In genomic region chr5:139387329-139388194, GRCm38 (mm10) we compare ENCODE assay signal across 7 mouse cellular contexts. TPM values are rescaled to one million over a fixed set of nuclear protein-coding genes. Genes with fewer than 3 reads are reported as not detected.
DNase-seq lines count a peak whose midpoint lies in the region; ATAC-seq and TF ChIP-seq lines count a peak whose summit lies in the region.

No protein-coding gene starts in this region.

- peak overlapping the region; percentile 92 for H3K27ac ChIP-seq in layer of hippocampus, adult 2 months
- peak overlapping the region; percentile 62 for H3K27ac ChIP-seq in embryonic facial prominence, embryonic 13.5 days
- H3K27ac ChIP-seq in hindbrain, postnatal 0 days: peak overlapping the region; percentile 82
- H3K27ac ChIP-seq in lung, embryonic 16.5 days (ENCODE audit: low read length): peak overlapping the region; percentile 79

- H3K4me2 ChIP-seq in embryonic facial prominence, embryonic 13.5 days: no peak overlapping the region
- no peak overlapping the region for H3K4me2 ChIP-seq in hindbrain, postnatal 0 days (ENCODE audit: low read depth, low read length)
- no peak overlapping the region for H3K4me2 ChIP-seq in lung, embryonic 16.5 days (ENCODE audit: low read depth, low read length)

- no peak for TF ChIP-seq CTCF in layer of hippocampus, adult 2 months (conservative IDR thresholded peaks at IDR 0.05)
- no peak for TF ChIP-seq CTCF in hindbrain, postnatal 0 days (IDR thresholded peaks at IDR 0.05; ENCODE audit: low read depth)

- no peak for DNase-seq in layer of hippocampus, adult 2 months (ENCODE audit: low spot score in 2 of 2)
- DNase-seq in layer of hippocampus, adult 11-12 months (ENCODE audit: low spot score): no peak
- DNase-seq in hindbrain, postnatal 0 days (ENCODE audit: low spot score): peak; percentile 71
- no peak for DNase-seq in adrenal gland, postnatal 25 days

- H3K27me3 ChIP-seq in embryonic facial prominence, embryonic 13.5 days: no peaks in the 10 kb centered on the region
- H3K27me3 ChIP-seq in hindbrain, postnatal 0 days (ENCODE audit: insufficient read depth, low read length): no peaks in the 10 kb centered on the region
- H3K27me3 ChIP-seq in lung, embryonic 16.5 days (ENCODE audit: control insufficient read depth, insufficient read depth, low read depth, low read length): no peaks in the 10 kb centered on the region

- no peak overlapping the region for H3K4me3 ChIP-seq in layer of hippocampus, adult 2 months
- no peak overlapping the region for H3K4me3 ChIP-seq in embryonic facial prominence, embryonic 13.5 days
- H3K4me3 ChIP-seq in hindbrain, postnatal 0 days (ENCODE audit: low read length): no peak overlapping the region
- no peak overlapping the region for H3K4me3 ChIP-seq in lung, embryonic 16.5 days (ENCODE audit: low read length)

- WGBS in embryonic facial prominence, embryonic 13.5 days: 83% methylated on average over 10 of the region's 10 CpGs
- 71% methylated on average over 10 of the region's 10 CpGs for WGBS in hindbrain, postnatal 0 days
- 76% methylated on average over 10 of the region's 10 CpGs for WGBS in lung, embryonic 16.5 days

- H3K9me3 ChIP-seq in embryonic facial prominence, embryonic 13.5 days: no peaks in the 10 kb centered on the region
- no peaks in the 10 kb centered on the region for H3K9me3 ChIP-seq in hindbrain, postnatal 0 days (ENCODE audit: low read length)
- H3K9me3 ChIP-seq in lung, embryonic 16.5 days (ENCODE audit: control insufficient read depth, low read length): no peaks in the 10 kb centered on the region

- H3K36me3 ChIP-seq in embryonic facial prominence, embryonic 13.5 days: no peaks in the 10 kb centered on the region
- H3K36me3 ChIP-seq in hindbrain, postnatal 0 days (ENCODE audit: insufficient read depth, low read length): no peaks in the 10 kb centered on the region
- no peaks in the 10 kb centered on the region for H3K36me3 ChIP-seq in lung, embryonic 16.5 days (ENCODE audit: control insufficient read depth, insufficient read depth, low read length)

- H3K9ac ChIP-seq in embryonic facial prominence, embryonic 13.5 days: no peak overlapping the region
- no peak overlapping the region for H3K9ac ChIP-seq in hindbrain, postnatal 0 days (replicated peaks; ENCODE audit: low read length)
- no peak overlapping the region for H3K9ac ChIP-seq in lung, embryonic 16.5 days (ENCODE audit: low read length)

- ATAC-seq in embryonic facial prominence, embryonic 13.5 days (ENCODE audit: insufficient number of reproducible peaks, insufficient read depth, low FRiP score, low TSS enrichment, low read depth): no peak
- no peak; the same call in 1 of the 2 replicates for ATAC-seq in hindbrain, postnatal 0 days
- peak; percentile 13; the same call in 1 of the 2 replicates for ATAC-seq in lung, embryonic 16.5 days (ENCODE audit: low read depth)
- no peak for ATAC-seq in megakaryocyte-erythroid progenitor cell, adult 5-6 weeks (replicated peaks; ENCODE audit: low FRiP score, low TSS enrichment, poor library complexity, severe bottlenecking)

- peaks cover 38% of the 10 kb centered on the region for H3K4me1 ChIP-seq in embryonic facial prominence, embryonic 13.5 days
- peaks cover 32% of the 10 kb centered on the region for H3K4me1 ChIP-seq in hindbrain, postnatal 0 days (ENCODE audit: insufficient read depth, low read length)
- peaks cover 40% of the 10 kb centered on the region for H3K4me1 ChIP-seq in lung, embryonic 16.5 days (replicated peaks; ENCODE audit: control insufficient read depth, insufficient read depth, low read length)

RNA-seq across cellular contexts. Expression of gene Gpr146, which starts 10.1 kb away (rescaled TPM):
- 10 to 100 TPM; 11.5 to 12.8 TPM for total RNA-seq in layer of hippocampus, adult 2 months (2021)
- 1.7 and 2.5 TPM in 2 replicates for polyA plus RNA-seq in embryonic facial prominence, embryonic 13.5 days (2015; fragmentation: Nextera tagmentation; extraction: Ambion mirVana)
- total RNA-seq in hindbrain, postnatal 0 days (2014; rRNA removed): 8.1 and 10.1 TPM in 2 replicates
- polyA plus RNA-seq in hindbrain, postnatal 0 days (2015; fragmentation: Nextera tagmentation; extraction: Ambion mirVana): 3.7 and 4.4 TPM in 2 replicates
- polyA plus RNA-seq in lung, embryonic 16.5 days (2015; fragmentation: Nextera tagmentation; extraction: Ambion mirVana): 6.6 and 8.6 TPM in 2 replicates
- 7.5 and 7.9 TPM in 2 replicates for total RNA-seq in megakaryocyte-erythroid progenitor cell, adult 5-6 weeks (2014; fragmentation: Nextera tagmentation)
- 5.3 and 6.0 TPM in 2 replicates for total RNA-seq in megakaryocyte-erythroid progenitor cell, adult 5-6 weeks (2017)
- 13.1 and 16.0 TPM in 2 replicates for total RNA-seq in adrenal gland, postnatal 25 days (2021)

RNA-seq across cellular contexts. Expression of gene C130050O18Rik, which starts 17.5 kb away (rescaled TPM):
- under 1 TPM in 1 of 2 experiments, not detected in 1; 0.18 TPM for total RNA-seq in layer of hippocampus, adult 2 months (2021)
- polyA plus RNA-seq in embryonic facial prominence, embryonic 13.5 days (2015; fragmentation: Nextera tagmentation; extraction: Ambion mirVana): 3.1 and 3.5 TPM in 2 replicates
- 1.1 TPM in 1 of 2 replicates, not detected in the other for total RNA-seq in hindbrain, postnatal 0 days (2014; rRNA removed)
- polyA plus RNA-seq in hindbrain, postnatal 0 days (2015; fragmentation: Nextera tagmentation; extraction: Ambion mirVana): 0.34 TPM in 1 of 2 replicates, not detected in the other
- 1.3 and 1.7 TPM in 2 replicates for polyA plus RNA-seq in lung, embryonic 16.5 days (2015; fragmentation: Nextera tagmentation; extraction: Ambion mirVana)
- total RNA-seq in megakaryocyte-erythroid progenitor cell, adult 5-6 weeks (2014; fragmentation: Nextera tagmentation): 0.79 TPM in 1 of 2 replicates, not detected in the other
- 0.08 TPM in 1 of 2 replicates, not detected in the other for total RNA-seq in megakaryocyte-erythroid progenitor cell, adult 5-6 weeks (2017)
- 0.49 and 0.57 TPM in 2 replicates for total RNA-seq in adrenal gland, postnatal 25 days (2021)

RNA-seq across cellular contexts. Expression of gene Cyp2w1, which starts 35.1 kb away (rescaled TPM):
- total RNA-seq in layer of hippocampus, adult 2 months (2021): not detected
- 12.8 and 17.0 TPM in 2 replicates for polyA plus RNA-seq in embryonic facial prominence, embryonic 13.5 days (2015; fragmentation: Nextera tagmentation; extraction: Ambion mirVana)
- not detected in 2 replicates for total RNA-seq in hindbrain, postnatal 0 days (2014; rRNA removed)
- not detected in 2 replicates for polyA plus RNA-seq in hindbrain, postnatal 0 days (2015; fragmentation: Nextera tagmentation; extraction: Ambion mirVana)
- polyA plus RNA-seq in lung, embryonic 16.5 days (2015; fragmentation: Nextera tagmentation; extraction: Ambion mirVana): 0.18 and 0.33 TPM in 2 replicates
- not detected in 2 replicates for total RNA-seq in megakaryocyte-erythroid progenitor cell, adult 5-6 weeks (2014; fragmentation: Nextera tagmentation)
- not detected in 2 replicates for total RNA-seq in megakaryocyte-erythroid progenitor cell, adult 5-6 weeks (2017)
- total RNA-seq in adrenal gland, postnatal 25 days (2021): not detected in 2 replicates

RNA-seq across cellular contexts. Expression of gene Gper1, which starts 35.4 kb away (rescaled TPM):
- 1 to 10 TPM; 2.1 to 2.4 TPM for total RNA-seq in layer of hippocampus, adult 2 months (2021)
- 1.2 and 1.6 TPM in 2 replicates for polyA plus RNA-seq in embryonic facial prominence, embryonic 13.5 days (2015; fragmentation: Nextera tagmentation; extraction: Ambion mirVana)
- total RNA-seq in hindbrain, postnatal 0 days (2014; rRNA removed): 5.8 and 9.6 TPM in 2 replicates
- 5.6 and 6.2 TPM in 2 replicates for polyA plus RNA-seq in hindbrain, postnatal 0 days (2015; fragmentation: Nextera tagmentation; extraction: Ambion mirVana)
- 7.4 and 7.6 TPM in 2 replicates for polyA plus RNA-seq in lung, embryonic 16.5 days (2015; fragmentation: Nextera tagmentation; extraction: Ambion mirVana)
- not detected in 2 replicates for total RNA-seq in megakaryocyte-erythroid progenitor cell, adult 5-6 weeks (2014; fragmentation: Nextera tagmentation)
- total RNA-seq in megakaryocyte-erythroid progenitor cell, adult 5-6 weeks (2017): not detected in 2 replicates
- total RNA-seq in adrenal gland, postnatal 25 days (2021): 3.5 and 4.8 TPM in 2 replicates

RNA-seq across cellular contexts. Expression of gene Cox19, which starts 36.3 kb away (rescaled TPM):
- 10 to 100 TPM; 74.3 to 76.8 TPM for total RNA-seq in layer of hippocampus, adult 2 months (2021)
- polyA plus RNA-seq in embryonic facial prominence, embryonic 13.5 days (2015; fragmentation: Nextera tagmentation; extraction: Ambion mirVana): 88.4 and 108 TPM in 2 replicates
- total RNA-seq in hindbrain, postnatal 0 days (2014; rRNA removed): 93.7 and 106 TPM in 2 replicates
- polyA plus RNA-seq in hindbrain, postnatal 0 days (2015; fragmentation: Nextera tagmentation; extraction: Ambion mirVana): 86.3 and 91.0 TPM in 2 replicates
- 79.8 and 94.4 TPM in 2 replicates for polyA plus RNA-seq in lung, embryonic 16.5 days (2015; fragmentation: Nextera tagmentation; extraction: Ambion mirVana)
- total RNA-seq in megakaryocyte-erythroid progenitor cell, adult 5-6 weeks (2014; fragmentation: Nextera tagmentation): 40.4 and 41.7 TPM in 2 replicates
- 27.4 and 43.8 TPM in 2 replicates for total RNA-seq in megakaryocyte-erythroid progenitor cell, adult 5-6 weeks (2017)
- total RNA-seq in adrenal gland, postnatal 25 days (2021): 61.7 and 66.5 TPM in 2 replicates
